Mouse (Mus musculus): Measurements from ENCODE around the gene Rcvrn.

Rcvrn gene

GRCm38 (mm10) chr11:67672140-67672539, 23.0 kb upstream of the Rcvrn start:
- no peak for DNase-seq

- no peak for DNase-seq
Measured at GRCm38 (mm10) chr11:67675562-67676540, 19.3 kb upstream of the Rcvrn start.

- no peak for DNase-seq
Measured at GRCm38 (mm10) chr11:67679300-67679699, 15.8 kb upstream of the Rcvrn start.

GRCm38 (mm10) chr11:67679930-67680329, 15.2 kb upstream of the Rcvrn start:
- DNase-seq = no peak

GRCm38 (mm10) chr11:67681871-67682270, 13.3 kb upstream of the Rcvrn start:
- DNase-seq = no peak

- no peak for DNase-seq
Measured at GRCm38 (mm10) chr11:67686109-67686508, 9.0 kb upstream of the Rcvrn start.

- DNase-seq = no peak
Measured at GRCm38 (mm10) chr11:67712976-67713375, 17.9 kb downstream of the Rcvrn start.

- DNase-seq = no peak
Measured at GRCm38 (mm10) chr11:67715382-67715781, 20.3 kb downstream of the Rcvrn start.

- DNase-seq = no peak
Measured at GRCm38 (mm10) chr11:67721485-67721884, 26.4 kb downstream of the Rcvrn start.

- DNase-seq = no peak
Measured at GRCm38 (mm10) chr11:67722399-67723156, 27.5 kb downstream of the Rcvrn start.

- DNase-seq = no peak
Measured at GRCm38 (mm10) chr11:67723231-67724013, 28.3 kb downstream of the Rcvrn start.

- no peak for DNase-seq
Measured at GRCm38 (mm10) chr11:67727095-67727494, 32.0 kb downstream of the Rcvrn start.

GRCm38 (mm10) chr11:67728726-67729125, 33.6 kb downstream of the Rcvrn start:
- DNase-seq = no peak

- no peak for DNase-seq
Measured at GRCm38 (mm10) chr11:67731056-67731455, 35.9 kb downstream of the Rcvrn start.

- no peak for DNase-seq
Measured at GRCm38 (mm10) chr11:67733726-67734125, 38.6 kb downstream of the Rcvrn start.

GRCm38 (mm10) chr11:67734597-67734996, 39.5 kb downstream of the Rcvrn start:
- no peak for DNase-seq

GRCm38 (mm10) chr11:67738345-67738744, 43.2 kb downstream of the Rcvrn start:
- DNase-seq = no peak

GRCm38 (mm10) chr11:67738846-67739490, 43.8 kb downstream of the Rcvrn start:
- DNase-seq = no peak

- DNase-seq = no peak
Measured at GRCm38 (mm10) chr11:67741569-67741968, 46.4 kb downstream of the Rcvrn start.
